Mouse (Mus musculus) G1E (cell line): ENCODE measurements around the gene Fpgs.

Experiments used
- CTCF ChIP-seq: IDR thresholded peaks from 2 replicates; pipeline ENCODE4 v1.5.1; 2012; ENCODE audit warnings: low read depth, low read length, inconsistent platforms, mixed read lengths
- GATA1 ChIP-seq: IDR thresholded peaks from 2 replicates; pipeline ENCODE4 v1.6.1; 2012; ENCODE audit warnings: borderline replicate concordance, low read length, inconsistent platforms, mixed read lengths
- POLR2AphosphoS5 ChIP-seq: IDR thresholded peaks from 2 replicates; pipeline ENCODE4 v1.6.1; 2012; ENCODE audit warnings: low read depth, low read length, inconsistent platforms; ENCODE audit not compliant: insufficient replicate concordance
- TAL1 ChIP-seq: conservative IDR thresholded peaks from 2 replicates; pipeline ENCODE4 v1.6.1; 2012; ENCODE audit warnings: low read depth, low read length, inconsistent platforms, mixed read lengths

DNA sequence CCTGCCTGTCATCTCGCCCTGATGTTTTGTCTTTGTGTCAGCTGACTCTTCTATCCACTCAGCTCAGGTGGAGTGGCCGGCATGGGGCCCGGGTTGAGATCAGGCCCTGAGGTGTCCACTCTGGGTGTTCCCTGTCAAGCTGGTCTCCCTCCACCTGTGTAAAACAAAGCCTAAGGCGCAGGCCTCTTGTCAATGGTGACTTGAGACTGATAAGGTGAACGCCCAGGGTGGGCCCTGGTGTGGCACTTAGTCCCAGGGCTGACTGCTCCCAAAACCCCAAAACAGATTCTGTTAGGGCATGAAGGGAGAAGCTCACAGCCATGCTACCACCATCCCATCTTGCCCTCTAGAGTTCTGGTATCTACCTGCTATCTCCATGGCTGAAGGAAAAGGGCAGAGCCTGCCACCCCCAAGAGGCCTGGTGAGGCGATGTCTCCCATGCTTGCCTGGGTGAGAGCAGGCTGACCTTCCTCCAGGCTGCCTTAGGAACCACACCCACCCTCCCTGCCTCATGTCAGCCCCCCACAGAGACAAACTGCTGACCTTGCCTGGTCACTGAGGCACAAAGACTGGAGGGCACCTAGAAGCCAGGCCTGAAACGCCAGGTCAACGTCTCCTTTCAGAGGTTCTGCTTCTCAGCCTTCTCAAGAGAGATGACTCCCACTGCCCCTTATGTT is 59.0 kb downstream of the Fpgs start:
- TF ChIP-seq CTCF: no peak
- no peak for TF ChIP-seq POLR2AphosphoS5
- no peak for TF ChIP-seq TAL1
- no peak for TF ChIP-seq GATA1
